Mouse (Mus musculus): ENCODE measurements around the gene Nav2.

- TF ChIP-seq CTCF (IDR thresholded peaks at IDR 0.05; ENCODE audit: borderline replicate concordance, extremely low read depth, insufficient read depth, insufficient read length): no peak
- no peak for TF ChIP-seq POLR2A (IDR thresholded peaks at IDR 0.05; ENCODE audit: borderline replicate concordance, extremely low read depth, insufficient read depth, insufficient read length, poor library complexity, severe bottlenecking)
Observed at GRCm38 (mm10) chr7:48917988-48918387, 9.5 kb downstream of the Nav2 start.
